Mouse (Mus musculus): ENCODE measurements around the gene Olfr1347.
"Not testable (repeated sequence)": the region's sequence is repeated elsewhere in the genome, so short reads cannot be mapped to it uniquely, and the experiment has no call there.

Olfr1347 gene

DNA sequence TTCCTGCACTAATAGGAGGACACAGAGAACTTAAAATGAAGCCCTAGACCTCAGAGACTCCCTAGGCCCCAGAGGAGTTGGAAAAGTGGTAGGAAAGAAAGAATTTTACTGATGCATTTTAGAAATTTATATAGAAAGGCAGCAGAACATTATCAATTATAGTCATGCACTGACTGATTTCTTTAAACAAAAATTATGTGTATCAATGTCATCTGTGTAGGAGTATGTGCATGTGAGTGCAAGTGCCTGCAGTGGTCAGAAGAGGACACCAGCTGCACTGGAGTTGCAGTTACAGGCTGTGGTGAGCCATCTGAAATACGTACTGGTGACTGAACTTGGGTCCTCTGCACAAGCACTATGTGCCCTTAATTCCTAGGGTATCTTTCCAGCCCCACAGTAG is at the start of gene Olfr1347:
Olfr1347 (minus strand) TSS at position 101 of the 400 bp plus-strand sequence.
- DNase-seq (ENCODE audit: low read depth, low spot score), result no peak

DNA sequence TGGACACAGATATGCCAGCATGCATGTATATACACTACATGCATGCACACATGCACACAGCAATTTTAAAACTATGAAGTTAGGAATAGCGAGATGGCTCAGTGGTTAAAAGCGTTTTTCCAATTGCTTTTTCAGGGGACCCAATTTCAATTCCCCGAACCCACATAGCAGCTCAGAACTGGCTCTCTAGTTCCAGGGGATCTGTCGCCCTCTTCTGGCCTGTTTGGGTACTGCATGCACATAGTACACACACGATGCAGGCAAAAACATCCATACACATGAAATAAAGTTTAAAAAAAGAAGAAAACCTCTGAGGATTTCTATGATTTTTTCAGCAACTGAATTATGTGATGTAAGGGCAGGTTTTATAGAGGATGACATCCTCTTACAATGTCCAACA is 26.6 kb upstream of the Olfr1347 start:
- DNase-seq (ENCODE audit: low read depth, low spot score), result peak; percentile 1

DNA sequence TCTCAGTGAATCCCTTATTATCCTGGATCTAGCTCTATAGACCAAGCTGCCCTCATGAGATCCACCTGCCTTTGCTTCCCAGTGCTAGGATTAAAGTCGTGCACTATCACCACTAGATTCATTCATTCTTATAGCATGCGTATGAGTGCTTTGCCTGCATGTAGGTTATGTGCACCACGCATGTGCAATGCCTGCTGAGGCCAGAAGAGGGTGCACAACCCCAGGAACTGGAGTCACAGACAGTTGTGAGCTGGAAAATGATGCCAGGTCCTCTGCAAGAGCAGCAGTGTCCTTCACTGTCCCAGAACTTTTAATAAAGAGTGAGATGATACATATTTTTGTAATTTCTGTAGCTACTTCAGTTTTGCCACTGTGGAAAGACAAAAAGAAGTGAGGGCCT is 25.4 kb upstream of the Olfr1347 start:
- no peak for DNase-seq (ENCODE audit: low read depth, low spot score)

DNA sequence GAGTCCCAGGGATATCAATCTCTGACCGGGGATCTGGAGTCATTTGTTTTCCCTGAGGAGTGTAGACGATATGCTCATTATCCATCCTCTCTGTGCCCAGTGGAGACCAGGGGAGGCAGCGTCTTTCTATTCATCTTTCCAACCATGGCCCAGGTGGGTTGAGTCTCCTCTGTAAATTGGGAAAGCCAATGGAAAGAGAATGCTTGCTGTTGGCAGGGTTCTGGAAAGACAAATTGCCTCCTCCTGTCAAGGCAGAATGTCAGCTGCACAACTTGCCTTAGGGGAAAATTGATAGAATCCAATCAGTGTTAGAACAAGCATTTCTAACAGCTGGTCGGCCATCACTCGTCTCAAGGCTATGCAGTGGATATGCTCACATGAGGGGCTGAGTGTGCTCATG is 23.3 kb upstream of the Olfr1347 start, which contains the start of gene Olfr1349:
Olfr1349 (minus strand) TSS at position 101 of the 400 bp plus-strand sequence.
- DNase-seq (ENCODE audit: low read depth, low spot score), result no peak

DNA sequence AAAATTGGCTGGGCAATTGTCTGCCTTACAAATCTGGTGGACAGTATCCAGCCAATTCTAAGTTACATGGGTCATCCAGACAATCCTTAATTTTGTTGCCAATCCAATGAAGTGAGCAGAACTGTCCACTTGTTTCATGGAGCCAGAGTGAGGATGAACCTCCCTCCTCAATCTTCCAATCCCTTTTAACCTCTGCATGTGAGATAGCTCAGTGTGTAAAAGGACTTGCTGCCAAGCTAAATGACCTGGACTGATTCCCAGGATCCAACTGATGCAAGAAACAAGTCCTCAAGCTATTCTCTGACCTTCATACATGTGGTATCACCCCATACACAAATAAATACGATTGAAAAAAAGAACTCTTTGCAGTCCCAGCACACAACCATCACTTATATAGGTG is 22.1 kb upstream of the Olfr1347 start:
- DNase-seq (ENCODE audit: low read depth, low spot score), result no peak

DNA sequence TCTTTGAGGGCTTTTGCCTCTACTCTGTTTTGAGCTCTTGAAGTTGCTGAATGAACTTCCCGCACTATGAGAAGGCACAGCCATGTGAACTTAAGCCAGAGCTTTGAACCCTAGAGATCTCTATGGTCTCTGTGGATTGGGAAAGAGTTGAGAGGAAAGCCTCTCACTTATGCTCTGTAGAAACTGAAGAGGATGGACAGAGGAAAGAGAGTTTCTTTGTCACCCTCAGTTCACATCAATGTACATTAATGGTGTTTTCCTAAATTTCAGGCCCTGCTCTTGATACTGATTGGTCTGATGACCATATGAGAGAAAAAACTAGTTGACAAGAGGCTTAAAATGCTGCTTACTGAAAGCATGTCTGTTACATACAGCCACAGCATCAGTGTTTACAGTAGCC is 9.1 kb upstream of the Olfr1347 start, which contains the start of gene Olfr1348:
Olfr1348 (minus strand) TSS at position 101 of the 400 bp plus-strand sequence.
- no peak for DNase-seq (ENCODE audit: low read depth, low spot score)

DNA sequence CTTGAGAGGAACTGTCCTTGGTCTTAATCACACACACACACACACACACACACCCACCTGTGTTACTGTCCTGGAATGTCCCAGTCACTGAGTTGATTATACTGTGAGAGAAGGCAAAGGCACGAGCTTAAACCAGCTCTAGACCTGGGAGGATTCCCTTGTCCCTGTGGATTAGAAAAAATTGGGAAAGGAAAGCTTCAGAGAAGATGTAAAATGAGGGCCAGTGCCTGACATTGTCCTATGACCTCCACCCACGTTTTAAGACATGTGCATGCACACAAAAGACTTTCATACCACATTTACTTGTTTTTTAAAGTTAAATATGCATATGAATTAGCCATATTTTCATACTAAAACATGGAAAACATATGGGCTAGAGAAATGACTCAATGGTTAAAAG is 12.7 kb downstream of the Olfr1347 start, which contains the start of gene Olfr5:
Olfr5 (minus strand) TSS at position 101 of the 400 bp plus-strand sequence.
- DNase-seq (ENCODE audit: low read depth, low spot score), result no peak

DNA sequence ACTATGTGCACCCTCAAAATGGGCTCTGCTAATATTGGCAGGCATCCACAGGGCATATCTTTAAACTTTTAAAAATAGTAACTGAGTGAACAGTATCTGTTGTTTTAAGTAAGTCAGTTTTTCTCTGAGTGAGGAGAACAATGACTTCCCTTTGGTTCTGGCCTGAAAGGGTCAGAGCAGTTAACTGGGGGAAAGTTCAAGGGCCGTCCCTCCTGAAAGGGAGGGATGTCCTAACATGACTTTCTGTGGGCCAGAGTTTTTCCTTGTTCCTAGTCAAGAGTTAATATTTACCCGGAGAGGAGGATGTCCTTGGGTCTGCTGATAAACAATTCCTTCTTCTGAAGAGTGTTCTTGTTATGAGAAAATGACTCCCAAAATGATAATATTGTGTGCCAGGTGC is 21.9 kb downstream of the Olfr1347 start:
- DNase-seq (ENCODE audit: low read depth, low spot score), result not testable (repeated sequence)

DNA sequence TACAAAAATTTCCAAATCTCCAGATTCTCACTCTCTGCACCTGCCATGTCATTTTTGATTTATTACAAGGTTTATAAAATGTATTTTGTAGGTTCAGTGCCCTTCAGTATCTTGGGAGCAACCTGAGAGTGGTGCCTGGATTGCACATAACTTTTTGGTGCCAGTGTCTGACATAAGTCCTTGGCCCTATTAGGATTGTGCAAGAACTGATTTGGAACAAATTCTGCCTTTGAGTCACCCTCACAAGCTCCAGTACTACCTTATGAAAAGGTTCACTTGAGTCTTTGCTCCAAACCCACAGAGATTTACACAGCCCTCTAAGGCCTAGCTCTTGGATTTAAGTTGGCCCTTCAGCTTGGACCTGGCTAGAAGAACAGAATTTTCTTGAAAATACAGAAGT is 32.6 kb downstream of the Olfr1347 start, which contains the start of gene Olfr1346:
Olfr1346 (plus strand) TSS at position 151 of the 400 bp plus-strand sequence.
- DNase-seq (ENCODE audit: low read depth, low spot score), result no peak

DNA sequence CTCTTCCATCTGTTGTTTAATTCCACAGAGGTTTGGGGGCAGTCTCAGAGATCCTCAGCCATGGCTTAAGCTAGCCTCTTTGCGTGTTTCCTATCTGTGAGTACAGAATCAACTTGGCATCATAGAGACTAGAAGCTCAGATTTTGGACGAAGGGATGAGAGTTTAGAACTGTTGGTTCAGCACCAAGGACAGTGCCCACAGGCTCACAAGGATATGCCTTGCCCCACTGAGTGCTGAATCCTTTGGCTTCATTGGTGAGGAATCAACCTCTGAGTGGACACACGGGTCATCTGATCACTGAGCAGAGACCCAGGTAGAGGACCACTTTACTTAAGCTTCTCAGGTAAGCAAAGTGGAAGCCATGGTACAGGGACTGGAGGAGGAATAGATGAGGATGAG is 43.2 kb downstream of the Olfr1347 start:
- no peak for DNase-seq (ENCODE audit: low read depth, low spot score)

DNA sequence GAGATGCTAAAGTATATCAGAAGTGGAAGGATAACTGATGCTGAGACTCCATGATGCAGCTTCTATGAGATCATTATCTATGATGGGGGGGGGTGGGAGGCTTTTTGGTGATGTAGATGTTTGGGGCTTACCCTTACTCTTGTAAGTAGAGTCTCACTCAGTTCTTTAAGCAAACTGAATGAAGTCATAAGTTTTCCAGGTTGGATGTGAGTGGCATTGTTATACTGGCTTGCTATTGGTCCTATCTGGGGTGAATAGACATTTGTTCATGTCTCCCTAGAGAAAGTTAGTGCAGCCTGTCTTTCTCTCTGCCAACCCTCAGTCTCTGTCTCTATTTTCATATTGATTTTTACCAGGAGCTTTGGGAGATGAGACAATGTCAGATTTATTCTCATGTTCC is 43.7 kb downstream of the Olfr1347 start, which contains the start of gene Olfr1336:
Olfr1336 (plus strand) TSS at position 301 of the 400 bp plus-strand sequence.
- no peak for DNase-seq (ENCODE audit: low read depth, low spot score)

DNA sequence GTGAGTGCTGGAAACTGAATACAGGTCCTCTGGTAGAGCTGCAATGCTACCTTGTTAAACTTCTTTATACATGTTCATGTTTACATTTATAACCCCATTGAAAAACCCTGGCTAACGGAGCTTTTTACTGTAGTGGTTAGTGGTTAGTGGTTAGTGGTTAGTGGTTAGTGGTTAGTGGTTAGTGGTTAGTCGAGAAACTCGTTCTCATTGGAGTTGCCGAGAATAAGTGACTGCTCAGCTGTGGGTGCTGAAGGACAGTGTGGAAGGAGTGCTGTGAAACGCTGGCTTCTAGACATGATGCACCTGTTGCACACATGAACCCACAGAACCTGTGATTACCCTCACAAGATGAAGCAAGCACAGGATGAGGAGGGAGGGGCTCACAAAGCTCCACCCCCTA is 51.8 kb downstream of the Olfr1347 start:
- no peak for DNase-seq (ENCODE audit: low read depth, low spot score)

DNA sequence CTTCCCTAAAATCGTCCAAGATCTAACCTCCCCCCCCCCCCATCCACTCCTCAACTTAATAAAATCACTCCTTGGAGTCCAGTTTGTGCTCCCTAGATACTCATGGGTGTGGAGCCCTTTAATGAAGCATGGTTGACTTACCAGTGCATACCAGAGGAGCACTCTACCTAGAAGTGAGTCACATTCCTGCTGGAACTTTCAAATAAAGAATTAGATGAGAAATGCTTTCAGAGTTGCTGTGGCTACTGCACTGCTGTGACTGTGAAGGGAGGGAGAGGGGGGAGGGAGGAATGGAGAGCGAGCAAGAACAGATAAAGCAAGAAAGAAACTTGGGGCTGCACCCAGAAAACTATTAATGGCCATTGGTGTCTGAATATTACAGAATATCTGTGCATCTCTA is 58.4 kb downstream of the Olfr1347 start:
- DNase-seq (ENCODE audit: low read depth, low spot score), result no peak

DNA sequence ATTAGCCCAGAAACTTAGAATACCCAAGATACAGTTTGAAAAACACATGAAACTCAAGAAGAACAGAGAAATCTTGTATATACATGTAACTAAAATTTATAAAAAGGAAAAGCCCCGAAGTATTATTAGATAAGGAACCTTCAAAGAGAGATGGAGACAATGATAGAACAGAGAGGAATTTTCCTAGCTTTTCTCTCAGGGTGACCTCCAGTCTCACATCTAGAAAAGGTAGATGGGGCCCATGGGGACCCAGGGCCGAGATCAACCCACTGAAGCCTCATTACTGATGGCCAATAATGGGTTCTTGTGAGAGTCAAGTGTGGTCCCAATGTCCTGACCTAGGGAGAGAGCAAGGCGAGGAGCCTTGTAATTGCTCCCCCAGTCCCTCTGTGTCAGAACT is 61.2 kb downstream of the Olfr1347 start, which contains the start of gene Olfr1344:
Olfr1344 (plus strand) TSS at position 301 of the 400 bp plus-strand sequence.
- DNase-seq (ENCODE audit: low read depth, low spot score), result no peak

All from brain, adult 2 months (tissue).